Mouse (Mus musculus): Measurements from ENCODE around the gene Ints11. TPM values are rescaled to one million over a fixed set of nuclear protein-coding genes. Genes with fewer than 3 reads are reported as not detected.
A peak's percentile ranks its signal among the peaks of the same experiment; 100 is the strongest.

Gene Ints11
- polyA plus RNA-seq, 1 experiment from 2014 or later = 92.8 TPM

DNA sequence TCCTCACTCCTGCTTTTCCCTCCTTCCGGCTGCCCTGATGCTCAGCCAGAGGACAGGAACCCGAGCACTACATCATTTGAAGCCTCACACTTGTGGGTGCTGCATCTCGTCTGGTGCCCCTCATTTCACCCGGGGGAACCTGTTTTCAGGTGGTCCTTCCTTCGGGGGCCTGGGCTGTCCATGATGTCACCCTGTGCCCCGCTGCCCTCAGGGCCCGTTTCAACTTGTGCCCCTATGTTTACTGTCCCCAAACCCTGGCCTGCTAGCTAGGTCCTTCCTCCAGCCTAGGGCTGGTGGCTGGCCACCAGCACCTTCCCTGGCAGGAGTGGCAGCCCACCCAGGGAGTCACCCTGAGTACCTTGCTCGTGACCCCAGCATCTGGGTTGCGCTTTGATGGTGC, 36.8 kb downstream of the Ints11 start:
- WGBS = 78% methylated on average over 9 of the region's 9 CpGs
- Histone ChIP-seq H3K27me3 (ENCODE audit: control insufficient read depth, insufficient read depth, low read length) (no peaks in the 10 kb centered on the region), H3K9me3 (replicated peaks; ENCODE audit: control insufficient read depth, low read length) (no peaks in the 10 kb centered on the region), H3K9ac (replicated peaks; ENCODE audit: low read length) (no peak overlapping the region), H3K27ac (replicated peaks; ENCODE audit: low read depth, low read length) (no peak overlapping the region), H3K4me3 (ENCODE audit: low read depth, low read length) (no peak overlapping the region), H3K4me1 (ENCODE audit: control insufficient read depth, insufficient read depth, low read length) (no peaks in the 10 kb centered on the region), H3K36me3 (replicated peaks; ENCODE audit: control insufficient read depth, insufficient read depth, low read depth, low read length) (peaks cover 5% of the 10 kb centered on the region; the same call in 1 of the 2 replicates), H3K4me2 (ENCODE audit: low read depth, low read length) (no peak overlapping the region)
- DNase-seq (ENCODE audit: low spot score) (no peak), ATAC-seq (replicated peaks; ENCODE audit: insufficient number of reproducible peaks, low FRiP score, low TSS enrichment, low read depth) (no peak)

GRCm38 (mm10) chr4:155907003-155907402, 37.7 kb downstream of the Ints11 start:
- Histone ChIP-seq H3K4me1 (ENCODE audit: control insufficient read depth, insufficient read depth, low read length) (no peaks in the 10 kb centered on the region), H3K9ac (replicated peaks; ENCODE audit: low read length) (no peak overlapping the region), H3K27me3 (ENCODE audit: control insufficient read depth, insufficient read depth, low read length) (no peaks in the 10 kb centered on the region), H3K9me3 (replicated peaks; ENCODE audit: control insufficient read depth, low read length) (no peaks in the 10 kb centered on the region), H3K4me3 (ENCODE audit: low read depth, low read length) (no peak overlapping the region), H3K36me3 (replicated peaks; ENCODE audit: control insufficient read depth, insufficient read depth, low read depth, low read length) (peaks cover 3% of the 10 kb centered on the region; the same call in 1 of the 2 replicates), H3K4me2 (ENCODE audit: low read depth, low read length) (no peak overlapping the region), H3K27ac (replicated peaks; ENCODE audit: low read depth, low read length) (no peak overlapping the region)
- DNase-seq (ENCODE audit: low spot score) = no peak
- 80% methylated on average over 11 of the region's 11 CpGs for WGBS
- ATAC-seq (replicated peaks; ENCODE audit: insufficient number of reproducible peaks, low FRiP score, low TSS enrichment, low read depth) = no peak

DNA sequence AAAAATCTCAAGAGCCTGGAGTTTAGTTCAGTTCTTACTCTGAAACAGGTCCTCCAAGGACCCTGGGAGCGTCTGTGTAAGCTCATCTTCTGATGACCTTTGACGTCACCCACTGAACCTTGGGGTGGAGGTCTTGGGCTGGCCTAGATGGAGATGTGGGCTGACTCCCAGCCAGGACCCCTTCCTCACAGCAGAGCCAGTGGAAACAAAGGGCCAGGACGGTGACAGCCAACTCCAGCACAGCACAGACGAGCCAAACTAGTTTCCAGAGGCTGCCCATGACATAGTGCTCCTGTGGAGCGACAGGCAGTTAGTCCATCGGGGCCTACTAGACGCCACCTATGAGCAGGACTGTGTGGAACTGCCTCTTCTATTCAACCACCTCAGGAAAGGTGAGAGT, 38.9 kb downstream of the Ints11 start:
- no peaks in the 10 kb centered on the region for H3K4me1 ChIP-seq (ENCODE audit: control insufficient read depth, insufficient read depth, low read length)
- H3K36me3 ChIP-seq (replicated peaks; ENCODE audit: control insufficient read depth, insufficient read depth, low read depth, low read length) = peaks cover 3% of the 10 kb centered on the region; the same call in 1 of the 2 replicates
- no peak overlapping the region for H3K4me2 ChIP-seq (ENCODE audit: low read depth, low read length)
- H3K27me3 ChIP-seq (ENCODE audit: control insufficient read depth, insufficient read depth, low read length) = no peaks in the 10 kb centered on the region
- no peaks in the 10 kb centered on the region for H3K9me3 ChIP-seq (replicated peaks; ENCODE audit: control insufficient read depth, low read length)
- DNase-seq (ENCODE audit: low spot score) (no peak), ATAC-seq (replicated peaks; ENCODE audit: insufficient number of reproducible peaks, low FRiP score, low TSS enrichment, low read depth) (peak; percentile 50; the same call in 1 of the 2 replicates)
- no peak overlapping the region for H3K27ac ChIP-seq (replicated peaks; ENCODE audit: low read depth, low read length)
- H3K9ac ChIP-seq (replicated peaks; ENCODE audit: low read length) = no peak overlapping the region
- no peak overlapping the region for H3K4me3 ChIP-seq (ENCODE audit: low read depth, low read length)
- WGBS = 79% methylated on average over 7 of the region's 7 CpGs

- H3K27ac ChIP-seq (replicated peaks; ENCODE audit: low read depth, low read length) = no peak overlapping the region
- DNase-seq (ENCODE audit: low spot score) (no peak), ATAC-seq (replicated peaks; ENCODE audit: insufficient number of reproducible peaks, low FRiP score, low TSS enrichment, low read depth) (no peak)
Measured at GRCm38 (mm10) chr4:155908751-155909150, 39.4 kb downstream of the Ints11 start.

DNA sequence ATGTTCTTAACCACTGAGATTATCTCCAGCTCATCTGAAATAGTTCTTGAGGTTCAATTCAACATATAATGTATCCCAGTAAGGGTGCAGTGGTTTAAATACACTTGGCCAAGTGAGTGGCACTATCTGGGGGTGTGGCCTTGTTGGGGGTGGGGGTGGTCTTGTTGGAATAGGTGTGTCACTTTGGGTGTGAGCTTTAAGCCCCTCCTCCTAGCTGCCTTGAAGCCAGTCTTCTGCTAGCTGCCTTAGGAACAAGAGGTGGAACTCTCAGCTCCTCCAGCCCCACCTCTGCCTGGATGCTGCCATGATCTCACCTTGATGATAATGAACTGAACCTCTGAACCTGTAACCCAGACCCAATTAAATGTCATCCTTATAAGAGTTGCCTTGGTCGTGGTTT, 62.7 kb downstream of the Ints11 start:
- no peak overlapping the region for H3K27ac ChIP-seq (replicated peaks; ENCODE audit: low read depth, low read length)
- H3K4me2 ChIP-seq (ENCODE audit: low read depth, low read length) = no peak overlapping the region
- no peak for ATAC-seq (replicated peaks; ENCODE audit: insufficient number of reproducible peaks, low FRiP score, low TSS enrichment, low read depth)
- H3K9me3 ChIP-seq (replicated peaks; ENCODE audit: control insufficient read depth, low read length) = no peaks in the 10 kb centered on the region
- no peak overlapping the region for H3K9ac ChIP-seq (replicated peaks; ENCODE audit: low read length)
- H3K4me3 ChIP-seq (ENCODE audit: low read depth, low read length) = no peak overlapping the region
- DNase-seq (ENCODE audit: low spot score) = no peak
- H3K36me3 ChIP-seq (replicated peaks; ENCODE audit: control insufficient read depth, insufficient read depth, low read depth, low read length) = no peaks in the 10 kb centered on the region
- H3K4me1 ChIP-seq (ENCODE audit: control insufficient read depth, insufficient read depth, low read length) = no peaks in the 10 kb centered on the region
- H3K27me3 ChIP-seq (ENCODE audit: control insufficient read depth, insufficient read depth, low read length) = no peaks in the 10 kb centered on the region
- whole genome bisulfite sequencing = 87% methylated on average over 1 of the region's 1 CpGs

More at GRCm38 (mm10) chr4:155908751-155909150, 39.4 kb downstream of the Ints11 start:
- Histone ChIP-seq H3K9ac (replicated peaks; ENCODE audit: low read length) (no peak overlapping the region), H3K36me3 (replicated peaks; ENCODE audit: control insufficient read depth, insufficient read depth, low read depth, low read length) (no peaks in the 10 kb centered on the region), H3K9me3 (replicated peaks; ENCODE audit: control insufficient read depth, low read length) (no peaks in the 10 kb centered on the region), H3K4me2 (ENCODE audit: low read depth, low read length) (no peak overlapping the region), H3K27me3 (ENCODE audit: control insufficient read depth, insufficient read depth, low read length) (no peaks in the 10 kb centered on the region), H3K4me1 (ENCODE audit: control insufficient read depth, insufficient read depth, low read length) (no peaks in the 10 kb centered on the region), H3K4me3 (ENCODE audit: low read depth, low read length) (no peak overlapping the region)
- WGBS = 84% methylated on average over 4 of the region's 4 CpGs

Small RNA genes lying within 50 kb of the gene (microRNA-seq; reads per million reads assigned to microRNA genes)
- gene Gm22991 (ENCODE audit: borderline number of aligned reads) = not detected

Other genes starting within 250 kb of the Ints11 start
- 65.3 and 71.2 TPM in 2 replicates for gene Cdk11b, start 244.7 kb upstream of the Ints11 start, polyA plus RNA-seq (2014; fragmentation: Nextera tagmentation; extraction: Ambion mirVana)
- not detected in 2 replicates for gene Gm10563, start 224.1 kb upstream of the Ints11 start, polyA plus RNA-seq (2014; fragmentation: Nextera tagmentation; extraction: Ambion mirVana)
- gene Mmp23, start 216.2 kb upstream of the Ints11 start, polyA plus RNA-seq (2014; fragmentation: Nextera tagmentation; extraction: Ambion mirVana) = 6.3 and 8.7 TPM in 2 replicates
- 11.0 and 11.8 TPM in 2 replicates for gene Mib2, start 200.3 kb upstream of the Ints11 start, polyA plus RNA-seq (2014; fragmentation: Nextera tagmentation; extraction: Ambion mirVana)
- 2.1 TPM in 2 replicates for gene Fndc10, start 175.2 kb upstream of the Ints11 start, polyA plus RNA-seq (2014; fragmentation: Nextera tagmentation; extraction: Ambion mirVana)
- gene Ssu72, start 164.7 kb upstream of the Ints11 start, polyA plus RNA-seq (2014; fragmentation: Nextera tagmentation; extraction: Ambion mirVana) = 147 and 151 TPM in 2 replicates
- 0.56 and 0.70 TPM in 2 replicates for gene Tmem240, start 134.7 kb upstream of the Ints11 start, polyA plus RNA-seq (2014; fragmentation: Nextera tagmentation; extraction: Ambion mirVana)
- 79.0 and 87.2 TPM in 2 replicates for gene Atad3a, start 108.5 kb upstream of the Ints11 start, polyA plus RNA-seq (2014; fragmentation: Nextera tagmentation; extraction: Ambion mirVana)
- 4.7 and 5.9 TPM in 2 replicates for gene Vwa1, start 94.8 kb upstream of the Ints11 start, polyA plus RNA-seq (2014; fragmentation: Nextera tagmentation; extraction: Ambion mirVana)
- gene Tmem88b, start 83.7 kb upstream of the Ints11 start, polyA plus RNA-seq (2014; fragmentation: Nextera tagmentation; extraction: Ambion mirVana) = 0.18 and 0.26 TPM in 2 replicates
- gene Ankrd65, start 79.1 kb upstream of the Ints11 start, polyA plus RNA-seq (2014; fragmentation: Nextera tagmentation; extraction: Ambion mirVana) = not detected in 2 replicates
- gene Mrpl20, start 66.7 kb upstream of the Ints11 start, polyA plus RNA-seq (2014; fragmentation: Nextera tagmentation; extraction: Ambion mirVana) = 250 and 256 TPM in 2 replicates
- gene Ccnl2, start 57.1 kb upstream of the Ints11 start, polyA plus RNA-seq (2014; fragmentation: Nextera tagmentation; extraction: Ambion mirVana) = 170 and 173 TPM in 2 replicates
- 121 and 123 TPM in 2 replicates for gene Aurkaip1, start 38.3 kb upstream of the Ints11 start, polyA plus RNA-seq (2014; fragmentation: Nextera tagmentation; extraction: Ambion mirVana)
- gene Mxra8, start 29.9 kb upstream of the Ints11 start, polyA plus RNA-seq (2014; fragmentation: Nextera tagmentation; extraction: Ambion mirVana) = 34.4 and 38.2 TPM in 2 replicates
- gene Dvl1, start 22.1 kb upstream of the Ints11 start, polyA plus RNA-seq (2014; fragmentation: Nextera tagmentation; extraction: Ambion mirVana) = 6.8 and 7.7 TPM in 2 replicates
- gene Tas1r3, start 6.2 kb upstream of the Ints11 start, polyA plus RNA-seq (2014; fragmentation: Nextera tagmentation; extraction: Ambion mirVana) = 0.15 and 0.27 TPM in 2 replicates
- gene Cptp, start 106 bp upstream of the Ints11 start, polyA plus RNA-seq (2014; fragmentation: Nextera tagmentation; extraction: Ambion mirVana) = 18.3 and 21.1 TPM in 2 replicates
- gene Pusl1, start 22.2 kb downstream of the Ints11 start, polyA plus RNA-seq (2014; fragmentation: Nextera tagmentation; extraction: Ambion mirVana) = 35.6 and 39.3 TPM in 2 replicates
- gene Acap3, start 22.3 kb downstream of the Ints11 start, polyA plus RNA-seq (2014; fragmentation: Nextera tagmentation; extraction: Ambion mirVana) = 18.6 and 21.2 TPM in 2 replicates
- 158 and 161 TPM in 2 replicates for gene Ube2j2, start 74.3 kb downstream of the Ints11 start, polyA plus RNA-seq (2014; fragmentation: Nextera tagmentation; extraction: Ambion mirVana)
- 21.2 and 26.8 TPM in 2 replicates for gene C1qtnf12, start 92.8 kb downstream of the Ints11 start, polyA plus RNA-seq (2014; fragmentation: Nextera tagmentation; extraction: Ambion mirVana)
- gene B3galt6, start 123.1 kb downstream of the Ints11 start, polyA plus RNA-seq (2014; fragmentation: Nextera tagmentation; extraction: Ambion mirVana) = 17.8 and 18.9 TPM in 2 replicates
- 137 and 150 TPM in 2 replicates for gene Sdf4, start 123.3 kb downstream of the Ints11 start, polyA plus RNA-seq (2014; fragmentation: Nextera tagmentation; extraction: Ambion mirVana)
- 0.21 and 0.34 TPM in 2 replicates for gene Tnfrsf4, start 144.3 kb downstream of the Ints11 start, polyA plus RNA-seq (2014; fragmentation: Nextera tagmentation; extraction: Ambion mirVana)
- gene Tnfrsf18, start 156.6 kb downstream of the Ints11 start, polyA plus RNA-seq (2014; fragmentation: Nextera tagmentation; extraction: Ambion mirVana) = 0.38 and 0.55 TPM in 2 replicates
- 0.38 and 0.78 TPM in 2 replicates for gene Ttll10, start 189.9 kb downstream of the Ints11 start, polyA plus RNA-seq (2014; fragmentation: Nextera tagmentation; extraction: Ambion mirVana)
- gene 9430015G10Rik, start 240.4 kb downstream of the Ints11 start, polyA plus RNA-seq (2014; fragmentation: Nextera tagmentation; extraction: Ambion mirVana) = 47.4 and 48.7 TPM in 2 replicates